Mouse (Mus musculus) limb, embryonic 10.5 days (tissue): ENCODE data around the gene Slc11a2. TPM values are rescaled to one million over a fixed set of nuclear protein-coding genes. Genes with fewer than 3 reads are reported as not detected.
A peak's percentile ranks its signal among the peaks of the same experiment; 100 is the strongest.

ENCODE experiments used
- DNase-seq: peaks from one replicate; pipeline ENCODE4 v3.0.0-alpha.2; 2017; ENCODE audit warnings: low spot score
- H3K27ac ChIP-seq: fragments of 300-500 bp; sonication (generic); 2 replicates; pipeline ENCODE4 v1.5.1; 2016; ENCODE audit warnings: mild to moderate bottlenecking
- H3K27me3 ChIP-seq: fragments of 300-500 bp; sonication (generic); 2 replicates; pipeline ENCODE4 v1.6.1; 2016; ENCODE audit warnings: low read depth, mild to moderate bottlenecking; ENCODE audit not compliant: poor library complexity, severe bottlenecking
- H3K36me3 ChIP-seq: fragments of 300-500 bp; sonication (generic); 2 replicates; pipeline ENCODE4 v1.6.1; 2016; ENCODE audit warnings: mild to moderate bottlenecking, moderate library complexity
- H3K4me1 ChIP-seq: fragments of 300-500 bp; sonication (generic); 2 replicates; pipeline ENCODE4 v1.6.1; 2016
- H3K4me3 ChIP-seq: fragments of 300-500 bp; sonication (generic); 2 replicates; pipeline ENCODE4 v1.5.1; 2016; ENCODE audit warnings: mild to moderate bottlenecking, moderate library complexity
- H3K9me3 ChIP-seq: fragments of 300-500 bp; sonication (generic); replicated peaks from 2 replicates; pipeline ENCODE4 v1.6.1; 2016; ENCODE audit warnings: mild to moderate bottlenecking
- WGBS: fragments of 180-500 bp; shearing (Covaris S2); methylation state at CpG from one replicate; pipeline ENCODE4 v1.1.7; 2016; 5-methylcytosine and 5-hydroxymethylcytosine counted together
- polyA plus RNA-seq: library from polyadenylated mRNA; unstranded; fragments of >200 nt; fragmentation: Nextera tagmentation; extraction: Ambion mirVana; gene quantifications from 2 replicates; pipeline ENCODE4 v1.2.1, GENCODE M21; 2016

The Slc11a2 gene
- 30.4 and 31.0 TPM in 2 replicates for polyA plus RNA-seq

DNA sequence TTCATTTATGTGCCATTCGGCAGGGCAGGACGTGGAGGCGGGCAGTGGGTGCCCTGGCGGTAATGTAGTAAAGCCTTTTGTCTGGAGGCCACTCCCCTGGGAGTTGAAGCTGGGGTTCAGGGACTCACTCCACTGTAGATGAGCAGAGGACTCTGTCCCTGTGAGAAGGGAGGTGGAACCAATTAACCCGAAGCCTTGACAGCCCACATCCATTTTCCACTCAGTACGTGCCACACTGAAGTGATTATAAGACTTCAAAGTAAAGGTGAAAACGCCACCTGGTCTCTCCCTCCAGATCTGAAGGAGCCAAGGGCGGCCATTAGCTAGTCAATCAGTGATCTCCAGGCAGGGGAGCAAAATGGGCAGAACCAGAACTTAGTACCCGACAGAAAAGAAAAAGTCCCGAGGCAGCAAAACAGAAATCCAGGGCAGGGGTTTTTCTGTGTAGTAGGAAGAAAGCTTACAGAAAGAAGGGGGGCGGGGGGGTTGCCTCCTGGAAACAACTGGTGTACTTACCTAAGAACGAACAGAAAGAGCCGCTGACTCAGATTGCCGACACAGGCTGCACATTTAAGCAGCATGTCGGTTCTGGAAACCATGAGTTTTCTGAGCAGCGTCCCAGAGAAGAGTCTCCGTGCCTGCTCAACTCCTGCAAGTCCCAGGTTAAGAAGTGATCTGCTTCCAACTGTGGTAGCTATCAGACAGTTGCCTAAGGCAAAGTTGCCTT is at the start of gene Slc11a2:
Gene Slc11a2 (minus strand): TSS at position 677 of the 727 bp plus-strand sequence.
- no peaks in the 10 kb centered on the region for H3K36me3 ChIP-seq
- peak within 1 kb of the TSS; percentile 64 for H3K27ac ChIP-seq
- peaks cover 9% of the 10 kb centered on the region; the same call in 1 of the 2 replicates for H3K27me3 ChIP-seq
- DNase-seq = peak; percentile 66
- peak within 1 kb of the TSS; percentile 99 for H3K4me3 ChIP-seq
- WGBS = 17% methylated on average over 17 of the region's 17 CpGs
- H3K4me1 ChIP-seq = peaks cover 54% of the 10 kb centered on the region
- no peaks in the 10 kb centered on the region for H3K9me3 ChIP-seq

DNA sequence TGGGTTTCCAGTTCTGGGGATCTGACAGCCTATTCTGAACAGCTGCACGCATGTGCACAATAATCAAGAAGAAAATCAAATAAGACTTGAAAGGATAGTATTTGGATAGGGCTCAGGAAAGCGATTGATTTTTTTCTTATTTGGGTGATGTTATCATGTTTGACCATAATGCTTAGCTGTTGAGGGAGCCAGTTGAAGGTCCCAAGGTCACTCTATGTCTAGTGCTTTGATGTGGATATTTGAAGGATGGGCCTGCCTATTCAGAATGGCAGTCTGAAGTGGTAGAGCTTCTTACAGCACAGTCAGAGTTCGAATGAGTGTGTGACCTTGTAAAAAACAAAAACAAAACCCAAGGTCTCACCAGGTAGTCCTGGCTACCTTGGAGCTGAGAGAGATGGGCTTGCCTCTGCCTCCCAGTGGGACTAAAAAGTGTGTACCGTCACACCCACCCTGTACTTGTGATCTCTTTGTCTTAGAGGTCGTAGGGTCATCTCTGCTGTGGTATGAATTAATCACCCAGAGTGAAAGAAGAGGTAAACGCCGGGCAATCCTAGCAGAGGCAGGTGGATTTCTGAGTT is 49.1 kb upstream of the Slc11a2 start:
- Histone ChIP-seq H3K27me3 (no peaks in the 10 kb centered on the region), H3K9me3 (no peaks in the 10 kb centered on the region), H3K36me3 (peaks cover 74% of the 10 kb centered on the region), H3K4me3 (no peak overlapping the region), H3K27ac (no peak overlapping the region), H3K4me1 (peaks cover 13% of the 10 kb centered on the region)
- no peak for DNase-seq
- WGBS = 86% methylated on average over 7 of the region's 7 CpGs

DNA sequence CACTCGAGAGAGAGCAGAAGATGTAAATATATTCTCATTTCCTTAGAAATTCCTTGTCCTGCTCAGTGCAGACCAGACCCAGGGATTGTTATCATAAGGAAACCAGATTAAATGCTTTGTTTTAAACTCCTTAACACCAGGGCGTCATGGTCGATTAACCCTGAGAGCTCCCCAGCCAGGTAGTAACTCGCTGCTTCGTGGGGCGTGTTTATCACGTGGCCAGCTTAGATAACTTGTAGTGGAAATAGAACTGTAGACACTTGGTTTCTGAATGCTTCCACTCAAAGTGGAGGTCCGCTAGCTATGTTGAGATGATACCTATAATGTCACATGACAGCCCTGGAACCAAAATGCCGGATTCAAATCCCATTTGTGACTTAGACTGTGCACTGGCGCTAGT is 45.2 kb upstream of the Slc11a2 start:
- peaks cover 22% of the 10 kb centered on the region for H3K4me1 ChIP-seq
- WGBS = 77% methylated on average over 10 of the region's 10 CpGs
- no peaks in the 10 kb centered on the region for H3K27me3 ChIP-seq
- H3K36me3 ChIP-seq = peaks cover 36% of the 10 kb centered on the region
- H3K27ac ChIP-seq = no peak overlapping the region
- DNase-seq = no peak
- H3K9me3 ChIP-seq = no peaks in the 10 kb centered on the region
- peak overlapping the region; percentile 87 for H3K4me3 ChIP-seq

DNA sequence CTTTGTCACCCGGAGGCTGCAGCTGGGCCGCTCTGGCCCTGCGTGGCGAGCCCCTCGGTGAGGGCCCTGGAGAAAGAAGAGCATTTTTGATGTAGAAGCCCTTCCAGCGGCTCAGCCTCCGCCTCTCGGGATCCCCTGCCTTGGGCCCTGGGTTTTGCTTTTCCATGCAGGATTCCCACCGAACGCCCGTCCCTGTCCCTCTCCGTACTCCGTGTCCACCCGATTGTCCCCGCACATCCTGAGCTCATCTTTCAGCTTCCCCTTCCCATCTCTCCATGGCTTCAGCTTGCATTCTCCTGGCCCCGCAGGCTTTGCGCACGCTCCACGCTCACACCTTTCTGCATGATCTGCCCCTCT is 44.3 kb upstream of the Slc11a2 start:
- no peaks in the 10 kb centered on the region for H3K9me3 ChIP-seq
- peak overlapping the region; percentile 87 for H3K4me3 ChIP-seq
- H3K36me3 ChIP-seq = peaks cover 29% of the 10 kb centered on the region
- H3K27ac ChIP-seq = peak overlapping the region; percentile 95
- peaks cover 22% of the 10 kb centered on the region for H3K4me1 ChIP-seq
- under 1% methylated on average over 19 of the region's 19 CpGs for WGBS
- no peaks in the 10 kb centered on the region for H3K27me3 ChIP-seq
- DNase-seq = no peak

DNA sequence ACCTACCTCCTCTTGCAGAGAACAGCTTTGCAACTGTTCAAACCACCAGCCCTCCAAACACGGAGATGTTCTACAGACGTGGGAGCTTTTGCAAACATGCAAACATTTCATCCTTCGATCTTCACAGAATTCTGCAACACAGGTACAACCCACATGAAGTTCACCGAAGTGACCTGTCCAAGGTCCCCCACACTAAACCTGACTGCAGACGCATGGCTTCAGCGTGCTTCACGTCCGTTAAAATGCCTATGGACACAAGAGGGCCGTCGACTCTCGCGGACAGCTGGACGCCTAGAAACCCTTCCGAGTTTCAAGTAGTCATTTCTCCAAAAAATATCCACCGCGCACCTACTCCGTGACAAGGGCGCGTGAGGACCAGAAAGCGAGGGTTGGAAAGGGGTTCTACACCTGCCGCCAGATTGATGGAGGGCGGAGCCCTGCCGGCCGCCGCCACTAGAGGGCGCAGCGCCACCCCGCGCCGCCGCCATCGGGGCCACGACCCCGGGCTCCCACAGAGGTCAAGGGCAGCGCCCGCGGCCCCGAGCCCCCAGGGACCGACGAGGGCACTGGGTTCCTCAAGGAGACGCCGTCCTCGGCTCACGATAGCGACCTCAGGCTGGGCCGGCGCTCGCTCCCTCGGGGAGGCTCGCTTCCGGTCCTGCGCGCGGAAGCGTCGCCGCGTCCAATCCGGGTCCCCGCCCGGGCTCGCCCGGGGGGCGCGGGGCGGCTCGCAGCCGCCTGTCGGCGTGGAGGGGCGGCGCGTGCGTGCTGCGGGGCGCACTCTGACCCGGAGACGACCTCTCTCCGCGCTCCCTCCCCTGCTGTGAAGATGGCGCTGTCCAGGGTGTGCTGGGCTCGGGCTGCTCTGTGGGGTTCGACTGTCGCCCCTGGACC is 43.7 kb upstream of the Slc11a2 start, which contains the start of gene Letmd1:
Gene Letmd1 (plus strand): TSS at position 729 of the 894 bp plus-strand sequence.
- H3K9me3 ChIP-seq = no peaks in the 10 kb centered on the region
- 3% methylated on average over 84 of the region's 84 CpGs for WGBS
- H3K4me1 ChIP-seq = peaks cover 22% of the 10 kb centered on the region
- peaks cover 25% of the 10 kb centered on the region for H3K36me3 ChIP-seq
- H3K4me3 ChIP-seq = peak within 1 kb of the TSS; percentile 87
- H3K27me3 ChIP-seq = no peaks in the 10 kb centered on the region
- H3K27ac ChIP-seq = peak within 1 kb of the TSS; percentile 95
- DNase-seq = peak; percentile 88

DNA sequence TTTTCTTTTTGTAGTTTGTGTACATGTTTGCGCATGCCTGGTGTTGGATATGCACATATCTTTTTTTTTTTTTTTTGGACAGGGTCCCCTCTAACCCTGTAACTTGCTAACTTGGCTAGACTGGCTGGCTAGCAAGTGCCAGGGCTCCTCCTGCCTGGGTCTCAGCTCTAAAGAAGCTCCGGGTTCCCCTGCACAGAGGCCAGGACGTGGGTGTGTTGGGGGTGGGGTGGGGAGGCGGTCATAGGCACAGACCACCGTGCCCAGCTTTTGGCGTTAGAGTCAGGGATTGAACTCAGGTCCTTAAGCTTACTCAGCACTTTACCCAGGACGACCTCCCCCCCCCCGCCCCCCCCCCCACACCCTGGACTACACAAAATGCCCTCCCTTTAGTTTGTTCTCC is 42.9 kb upstream of the Slc11a2 start:
- DNase-seq = no peak
- Histone ChIP-seq H3K4me1 (peaks cover 22% of the 10 kb centered on the region), H3K27ac (no peak overlapping the region), H3K36me3 (peaks cover 21% of the 10 kb centered on the region), H3K9me3 (no peaks in the 10 kb centered on the region), H3K27me3 (no peaks in the 10 kb centered on the region), H3K4me3 (peak overlapping the region; percentile 87)
- WGBS = 47% methylated on average over 8 of the region's 8 CpGs

DNA sequence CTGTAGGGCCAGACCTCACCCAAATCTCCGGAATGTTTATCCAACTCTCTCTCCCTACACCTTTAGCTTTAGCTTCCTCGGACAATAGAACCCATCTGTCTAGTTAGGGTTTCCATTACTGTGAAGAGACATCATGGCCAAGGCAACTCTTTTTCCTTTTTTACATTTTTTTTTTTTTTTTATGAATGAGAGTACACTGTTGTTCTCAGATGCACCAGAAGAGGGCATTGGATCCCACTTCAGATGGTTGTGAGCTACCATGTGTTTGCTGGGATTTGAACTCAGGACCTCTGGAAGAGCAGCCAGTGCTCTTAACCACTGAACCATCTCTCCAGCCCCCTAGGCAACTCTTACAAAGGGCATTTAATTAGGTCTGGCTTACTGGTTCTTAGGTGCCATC is 40.6 kb upstream of the Slc11a2 start:
- no peaks in the 10 kb centered on the region for H3K36me3 ChIP-seq
- peaks cover under 1% of the 10 kb centered on the region; the same call in 1 of the 2 replicates for H3K27me3 ChIP-seq
- no peak overlapping the region for H3K27ac ChIP-seq
- no peak overlapping the region for H3K4me3 ChIP-seq
- H3K4me1 ChIP-seq = peaks cover 31% of the 10 kb centered on the region
- DNase-seq = no peak
- H3K9me3 ChIP-seq = no peaks in the 10 kb centered on the region
- WGBS = 77% methylated on average over 2 of the region's 2 CpGs

DNA sequence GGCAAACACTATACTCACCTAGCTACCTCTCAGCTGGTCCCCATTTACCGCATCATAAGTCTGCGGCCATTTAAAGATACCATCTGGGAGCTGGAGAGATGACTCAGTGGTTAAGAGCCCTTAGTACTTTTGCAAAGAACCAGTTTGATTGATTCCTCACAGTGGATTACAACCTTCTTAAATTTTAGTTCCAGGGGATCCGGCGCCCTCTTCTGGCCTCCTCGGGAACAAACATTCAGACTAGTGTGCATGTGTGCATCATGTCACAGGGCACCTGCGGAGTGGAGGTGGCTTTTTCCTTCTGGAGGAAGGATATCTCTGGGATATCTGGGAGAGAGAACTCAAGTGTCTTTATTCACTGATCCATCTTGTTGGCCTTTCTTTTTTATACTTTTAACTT is 38.8 kb upstream of the Slc11a2 start:
- no peaks in the 10 kb centered on the region for H3K36me3 ChIP-seq
- WGBS = 27% methylated on average over 6 of the region's 6 CpGs
- H3K27ac ChIP-seq = no peak overlapping the region
- H3K9me3 ChIP-seq = no peaks in the 10 kb centered on the region
- no peak overlapping the region for H3K4me3 ChIP-seq
- DNase-seq = peak; percentile 64
- peaks cover 11% of the 10 kb centered on the region; the same call in 1 of the 2 replicates for H3K27me3 ChIP-seq
- H3K4me1 ChIP-seq = peaks cover 18% of the 10 kb centered on the region

DNA sequence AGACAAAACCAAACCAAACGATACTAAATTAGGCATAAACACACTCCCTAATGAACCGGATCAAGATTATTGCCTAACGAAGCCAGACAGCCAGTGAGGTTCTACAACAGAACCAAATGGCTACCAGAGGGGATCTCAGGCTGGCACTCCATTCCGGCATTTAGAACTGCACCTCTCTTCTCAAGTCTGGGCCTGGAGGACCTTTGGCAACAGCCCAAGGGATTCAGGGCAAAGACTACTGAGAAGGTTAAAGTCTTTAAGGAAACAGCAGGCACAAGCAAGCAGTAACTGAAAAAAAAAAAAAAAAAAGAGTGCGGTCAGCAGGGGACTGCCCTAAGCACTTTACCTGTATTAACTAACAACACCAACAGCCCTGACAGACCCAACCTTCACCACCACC is 37.2 kb upstream of the Slc11a2 start:
- DNase-seq = no peak
- H3K27me3 ChIP-seq = peaks cover 19% of the 10 kb centered on the region; the same call in 1 of the 2 replicates
- no peak overlapping the region for H3K4me3 ChIP-seq
- 86% methylated on average over 5 of the region's 5 CpGs for WGBS
- H3K36me3 ChIP-seq = no peaks in the 10 kb centered on the region
- no peak overlapping the region for H3K27ac ChIP-seq
- peaks cover 11% of the 10 kb centered on the region; the same call in 1 of the 2 replicates for H3K4me1 ChIP-seq
- H3K9me3 ChIP-seq = no peaks in the 10 kb centered on the region

DNA sequence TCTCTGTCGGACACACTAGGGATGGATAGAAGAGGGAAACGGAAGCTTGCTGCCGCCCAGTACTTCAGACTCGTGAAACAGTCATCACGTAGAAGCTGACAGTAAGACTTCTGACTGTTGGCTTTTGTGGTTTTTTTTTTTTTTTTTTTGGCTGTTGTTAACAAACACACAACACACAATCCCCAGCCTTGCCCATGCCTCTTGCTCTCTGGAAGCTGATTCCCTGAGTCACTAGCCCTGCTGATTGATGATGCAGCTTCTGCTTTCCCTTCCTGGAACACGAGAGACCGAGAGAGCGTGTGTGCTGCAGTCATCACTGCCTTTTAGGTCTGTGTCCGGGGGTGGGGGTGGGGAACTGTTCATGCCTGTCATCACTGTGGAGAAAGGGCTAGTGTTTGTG is 36.8 kb upstream of the Slc11a2 start:
- peaks cover 19% of the 10 kb centered on the region; the same call in 1 of the 2 replicates for H3K27me3 ChIP-seq

DNA sequence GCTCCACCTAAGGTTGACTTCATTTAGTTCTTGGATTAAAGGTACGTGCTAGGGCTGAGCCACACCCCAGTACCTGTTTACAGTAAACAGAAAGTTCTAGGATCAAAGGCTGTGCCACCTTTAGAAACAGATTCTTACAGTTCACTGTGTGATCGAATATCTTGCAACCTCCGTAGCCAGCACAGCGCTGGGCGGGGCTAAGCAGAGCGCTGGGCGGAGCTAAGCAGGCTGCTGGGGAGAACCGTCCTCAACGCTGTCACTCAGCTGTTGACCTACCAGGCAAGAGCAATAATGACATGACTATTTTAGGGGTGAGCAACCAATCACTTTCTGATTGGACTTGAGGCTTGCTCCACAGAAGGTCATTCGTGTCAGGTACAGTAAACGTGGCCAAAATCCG is 36.1 kb upstream of the Slc11a2 start:
- Histone ChIP-seq H3K36me3 (no peaks in the 10 kb centered on the region), H3K27me3 (peaks cover 19% of the 10 kb centered on the region; the same call in 1 of the 2 replicates), H3K27ac (no peak overlapping the region), H3K4me3 (0 out of 2 replicates have a peak overlapping the region, but pooled peaks have one; percentile 16), H3K9me3 (no peaks in the 10 kb centered on the region), H3K4me1 (peaks cover 18% of the 10 kb centered on the region; the same call in 1 of the 2 replicates)
- DNase-seq = no peak
- WGBS = 12% methylated on average over 12 of the region's 12 CpGs

More for the DNA sequence above, 36.8 kb upstream of the Slc11a2 start:
- Histone ChIP-seq H3K4me3 (no peak overlapping the region), H3K36me3 (no peaks in the 10 kb centered on the region), H3K9me3 (no peaks in the 10 kb centered on the region), H3K4me1 (peaks cover 12% of the 10 kb centered on the region; the same call in 1 of the 2 replicates), H3K27ac (no peak overlapping the region)
- WGBS = 76% methylated on average over 9 of the region's 9 CpGs
- no peak for DNase-seq

DNA sequence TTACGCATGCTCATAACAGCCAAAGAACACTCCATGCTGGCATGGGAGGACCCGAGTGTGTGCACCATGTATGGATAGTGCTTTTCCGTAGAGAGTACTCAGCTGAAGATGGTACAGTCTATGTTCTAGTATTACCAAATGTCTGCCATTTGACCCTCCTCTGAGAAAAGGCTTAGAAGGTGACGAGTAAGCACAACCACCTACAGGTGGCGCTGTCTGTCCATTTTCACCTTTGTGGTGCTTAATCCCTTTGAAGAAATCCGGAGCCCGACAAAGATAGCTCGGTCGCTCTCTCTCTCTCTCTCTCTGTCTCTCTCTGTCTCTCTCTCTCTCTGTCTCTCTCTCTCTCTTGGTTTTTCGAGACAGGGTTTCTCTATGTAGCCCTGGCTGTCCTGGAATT is 33.2 kb upstream of the Slc11a2 start:
- 52% methylated on average over 10 of the region's 10 CpGs for WGBS
- Histone ChIP-seq H3K4me1 (peaks cover 18% of the 10 kb centered on the region; the same call in 1 of the 2 replicates), H3K27me3 (peaks cover 19% of the 10 kb centered on the region; the same call in 1 of the 2 replicates), H3K9me3 (no peaks in the 10 kb centered on the region), H3K27ac (no peak overlapping the region), H3K36me3 (no peaks in the 10 kb centered on the region), H3K4me3 (no peak overlapping the region)
- peak; percentile 62 for DNase-seq
